Mouse (Mus musculus): ENCODE measurements around the gene Snrpa. TPM values are rescaled to one million over a fixed set of nuclear protein-coding genes. Genes with fewer than 3 reads are reported as not detected.

Snrpa gene
- total RNA-seq, 2 experiments from 2014 or later = 96.6 to 206 TPM

- peak; percentile 2 for ATAC-seq (replicated peaks; ENCODE audit: poor library complexity)
Observed at GRCm38 (mm10) chr7:27167475-27168094, 28.5 kb downstream of the Snrpa start.

- ATAC-seq (replicated peaks; ENCODE audit: poor library complexity) = peak; percentile 66
Observed at GRCm38 (mm10) chr7:27166614-27167474, 29.2 kb downstream of the Snrpa start, which contains the start of gene Egln2. Gene Egln2 (minus strand): TSS chr7:27166802.

- peak; percentile 66 for ATAC-seq (replicated peaks; ENCODE audit: poor library complexity)
Observed at GRCm38 (mm10) chr7:27166229-27166613, 29.9 kb downstream of the Snrpa start.

- no peak for ATAC-seq (replicated peaks; ENCODE audit: poor library complexity)
Observed at GRCm38 (mm10) chr7:27165696-27166095, 30.4 kb downstream of the Snrpa start.

GRCm38 (mm10) chr7:27165007-27165655 lies 30.9 kb downstream of the Snrpa start:
- no peak for ATAC-seq (replicated peaks; ENCODE audit: poor library complexity)

GRCm38 (mm10) chr7:27164112-27164947 lies 31.7 kb downstream of the Snrpa start:
- ATAC-seq (replicated peaks; ENCODE audit: poor library complexity) = no peak

GRCm38 (mm10) chr7:27163450-27163805 lies 32.6 kb downstream of the Snrpa start:
- ATAC-seq (replicated peaks; ENCODE audit: poor library complexity) = no peak

GRCm38 (mm10) chr7:27162780-27163449 lies 33.2 kb downstream of the Snrpa start:
- no peak for ATAC-seq (replicated peaks; ENCODE audit: poor library complexity)

- ATAC-seq (replicated peaks; ENCODE audit: poor library complexity) = no peak
Observed at GRCm38 (mm10) chr7:27161744-27162143, 34.3 kb downstream of the Snrpa start.

GRCm38 (mm10) chr7:27160921-27161320 lies 35.1 kb downstream of the Snrpa start:
- no peak for ATAC-seq (replicated peaks; ENCODE audit: poor library complexity)

- peak; percentile 96 for ATAC-seq (replicated peaks; ENCODE audit: poor library complexity)
Observed at GRCm38 (mm10) chr7:27159882-27160281, 36.2 kb downstream of the Snrpa start.

GRCm38 (mm10) chr7:27159256-27159655 lies 36.8 kb downstream of the Snrpa start:
- no peak for ATAC-seq (replicated peaks; ENCODE audit: poor library complexity)

- ATAC-seq (replicated peaks; ENCODE audit: poor library complexity) = no peak
Observed at GRCm38 (mm10) chr7:27158171-27158570, 37.9 kb downstream of the Snrpa start.

GRCm38 (mm10) chr7:27156005-27156404 lies 40.1 kb downstream of the Snrpa start:
- ATAC-seq (replicated peaks; ENCODE audit: poor library complexity) = no peak

GRCm38 (mm10) chr7:27153205-27153764 lies 42.8 kb downstream of the Snrpa start, which contains the start of gene Cyp2t4:
Gene Cyp2t4 (plus strand): TSS chr7:27153714.
- ATAC-seq (replicated peaks; ENCODE audit: poor library complexity) = no peak

Other genes starting within 250 kb of the Snrpa start
- not detected in 2 replicates for gene Cyp2a12, start 167.2 kb downstream of the Snrpa start, total RNA-seq (2015)
- not detected in 2 replicates for gene Cyp2a12, start 167.2 kb downstream of the Snrpa start, total RNA-seq (2017)
- not detected in 2 replicates for gene Cyp2f2, start 76.4 kb downstream of the Snrpa start, total RNA-seq (2015)
- gene Cyp2f2, start 76.4 kb downstream of the Snrpa start, total RNA-seq (2017) = not detected in 2 replicates
- not detected in 2 replicates for gene Cyp2t4, start 42.6 kb downstream of the Snrpa start, total RNA-seq (2015)
- not detected in 2 replicates for gene Cyp2t4, start 42.6 kb downstream of the Snrpa start, total RNA-seq (2017)
- gene Egln2, start 29.5 kb downstream of the Snrpa start, total RNA-seq (2015) = 7.8 and 7.9 TPM in 2 replicates
- gene Egln2, start 29.5 kb downstream of the Snrpa start, total RNA-seq (2017) = 26.2 and 26.3 TPM in 2 replicates
- 43.2 and 43.5 TPM in 2 replicates for gene Rab4b, start 17.4 kb downstream of the Snrpa start, total RNA-seq (2015)
- gene Rab4b, start 17.4 kb downstream of the Snrpa start, total RNA-seq (2017) = 8.5 and 9.8 TPM in 2 replicates
- gene Gm21983, start 15.2 kb downstream of the Snrpa start, total RNA-seq (2015) = not detected in 2 replicates
- gene Gm21983, start 15.2 kb downstream of the Snrpa start, total RNA-seq (2017) = not detected in 2 replicates
- gene Mia, start 15.1 kb downstream of the Snrpa start, total RNA-seq (2015) = 0.24 TPM in 1 of 2 replicates, not detected in the other
- gene Mia, start 15.1 kb downstream of the Snrpa start, total RNA-seq (2017) = not detected in 2 replicates
- gene BC024978, start 490 bp downstream of the Snrpa start, total RNA-seq (2015) = 6.0 and 6.1 TPM in 2 replicates
- gene BC024978, start 490 bp downstream of the Snrpa start, total RNA-seq (2017) = 0.58 and 1.0 TPM in 2 replicates
- gene Itpkc, start 32.4 kb upstream of the Snrpa start, total RNA-seq (2015) = 1.7 and 1.9 TPM in 2 replicates
- 2.5 and 2.7 TPM in 2 replicates for gene Itpkc, start 32.4 kb upstream of the Snrpa start, total RNA-seq (2017)
- gene Coq8b, start 36.8 kb upstream of the Snrpa start, total RNA-seq (2015) = 8.4 and 11.8 TPM in 2 replicates
- 10.9 and 14.8 TPM in 2 replicates for gene Coq8b, start 36.8 kb upstream of the Snrpa start, total RNA-seq (2017)
- gene Numbl, start 62.2 kb upstream of the Snrpa start, total RNA-seq (2015) = 0.37 and 1.3 TPM in 2 replicates
- 0.57 and 0.83 TPM in 2 replicates for gene Numbl, start 62.2 kb upstream of the Snrpa start, total RNA-seq (2017)
- 0.05 TPM in 1 of 2 replicates, not detected in the other for gene Ltbp4, start 141.4 kb upstream of the Snrpa start, total RNA-seq (2015)
- not detected in 2 replicates for gene Ltbp4, start 141.4 kb upstream of the Snrpa start, total RNA-seq (2017)
- gene Shkbp1, start 159.7 kb upstream of the Snrpa start, total RNA-seq (2015) = 18.8 and 23.9 TPM in 2 replicates
- gene Shkbp1, start 159.7 kb upstream of the Snrpa start, total RNA-seq (2017) = 10.7 and 11.0 TPM in 2 replicates
- not detected in 2 replicates for gene Gm20479, start 161.1 kb upstream of the Snrpa start, total RNA-seq (2015)
- not detected in 2 replicates for gene Gm20479, start 161.1 kb upstream of the Snrpa start, total RNA-seq (2017)